Mouse (Mus musculus): ENCODE data around the gene Parn. TPM values are rescaled to one million over a fixed set of nuclear protein-coding genes. Genes with fewer than 3 reads are reported as not detected.

Gene Parn
- polyA plus RNA-seq, 1 experiment from 2014 or later = 37.3 TPM

DNA sequence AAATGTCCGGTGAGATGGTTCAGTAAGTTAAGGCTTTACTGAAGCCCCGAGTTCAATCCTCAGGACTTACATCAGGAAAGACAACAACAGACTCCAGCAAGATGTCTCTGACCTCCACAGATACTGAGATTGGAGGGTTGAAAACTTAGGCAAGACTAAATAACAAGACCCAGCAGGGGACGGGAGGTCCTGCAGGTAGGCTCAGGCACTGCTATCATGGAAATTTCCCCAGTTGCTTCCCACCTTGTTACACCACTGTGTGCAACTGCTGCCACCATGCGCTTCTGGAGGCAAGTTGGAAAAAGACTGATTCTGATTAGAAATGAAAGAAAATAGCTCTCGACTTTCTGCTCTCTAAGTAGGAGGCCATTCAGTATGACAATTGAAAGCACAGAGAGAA, 55.4 kb downstream of the Parn start:
- Histone ChIP-seq H3K4me2 (no peak overlapping the region), H3K4me1 (replicated peaks) (no peaks in the 10 kb centered on the region), H3K9ac (no peak overlapping the region), H3K27ac (no peak overlapping the region), H3K27me3 (no peaks in the 10 kb centered on the region), H3K36me3 (peaks cover 9% of the 10 kb centered on the region), H3K9me3 (no peaks in the 10 kb centered on the region), H3K4me3 (no peak overlapping the region)
- 90% methylated on average over 5 of the region's 5 CpGs for whole genome bisulfite sequencing
- no peak for ATAC-seq (ENCODE audit: low FRiP score)

- H3K27me3 ChIP-seq = no peaks in the 10 kb centered on the region
- H3K4me1 ChIP-seq (replicated peaks) = no peaks in the 10 kb centered on the region
- no peak for ATAC-seq (ENCODE audit: low FRiP score)
- H3K4me2 ChIP-seq = no peak overlapping the region
- no peak overlapping the region for H3K9ac ChIP-seq
- no peak overlapping the region for H3K27ac ChIP-seq
- H3K4me3 ChIP-seq = no peak overlapping the region
- no peaks in the 10 kb centered on the region for H3K9me3 ChIP-seq
- 84% methylated on average over 6 of the region's 6 CpGs for WGBS
- peaks cover 7% of the 10 kb centered on the region for H3K36me3 ChIP-seq
Measured at GRCm38 (mm10) chr16:13612058-13612457, 55.9 kb downstream of the Parn start.

- H3K27ac ChIP-seq = no peak overlapping the region
- no peak overlapping the region for H3K9ac ChIP-seq
Measured at GRCm38 (mm10) chr16:13611399-13611798, 56.6 kb downstream of the Parn start.

DNA sequence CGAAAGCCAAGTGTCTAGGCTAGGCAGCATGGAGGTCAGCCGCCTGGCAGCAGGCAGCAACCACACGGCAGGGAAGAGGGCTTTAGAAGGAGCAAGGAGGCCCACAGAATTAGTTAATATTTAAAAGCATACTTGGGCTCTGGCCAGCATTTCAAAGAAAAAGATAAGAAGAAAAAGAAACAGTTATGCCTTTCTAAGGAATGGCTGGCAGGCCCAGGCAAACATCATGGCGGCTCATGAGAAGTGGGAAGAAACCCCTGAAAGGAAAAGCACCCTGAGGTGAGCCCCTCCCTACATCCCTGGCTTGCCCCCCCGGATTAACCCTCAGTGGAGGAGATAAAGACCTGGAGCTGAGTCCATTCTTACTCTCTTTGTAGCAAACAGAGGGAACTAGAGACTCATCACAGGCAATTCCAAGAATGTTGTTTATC, 57.0 kb downstream of the Parn start:
- Histone ChIP-seq H3K4me2 (no peak overlapping the region), H3K36me3 (peaks cover 11% of the 10 kb centered on the region), H3K4me1 (replicated peaks) (no peaks in the 10 kb centered on the region), H3K4me3 (no peak overlapping the region), H3K27me3 (no peaks in the 10 kb centered on the region), H3K9ac (no peak overlapping the region), H3K27ac (no peak overlapping the region), H3K9me3 (no peaks in the 10 kb centered on the region)
- no peak for ATAC-seq (ENCODE audit: low FRiP score)
- 71% methylated on average over 5 of the region's 5 CpGs for WGBS

More at GRCm38 (mm10) chr16:13611399-13611798, 56.6 kb downstream of the Parn start:
- ATAC-seq (ENCODE audit: low FRiP score) = no peak
- Histone ChIP-seq H3K27me3 (no peaks in the 10 kb centered on the region), H3K4me3 (no peak overlapping the region), H3K4me1 (replicated peaks) (no peaks in the 10 kb centered on the region), H3K4me2 (no peak overlapping the region), H3K9me3 (no peaks in the 10 kb centered on the region), H3K36me3 (peaks cover 7% of the 10 kb centered on the region; the same call in 1 of the 2 replicates)

- ATAC-seq (ENCODE audit: low FRiP score) = no peak
- H3K36me3 ChIP-seq = peaks cover 20% of the 10 kb centered on the region
- H3K9ac ChIP-seq = no peak overlapping the region
- WGBS = 97% methylated on average over 1 of the region's 1 CpGs
- H3K4me3 ChIP-seq = no peak overlapping the region
- no peaks in the 10 kb centered on the region for H3K4me1 ChIP-seq (replicated peaks)
- H3K9me3 ChIP-seq = no peaks in the 10 kb centered on the region
- no peak overlapping the region for H3K27ac ChIP-seq
- no peaks in the 10 kb centered on the region for H3K27me3 ChIP-seq
- H3K4me2 ChIP-seq = no peak overlapping the region
Measured at GRCm38 (mm10) chr16:13608705-13609085, 59.3 kb downstream of the Parn start.

- H3K27me3 ChIP-seq = no peaks in the 10 kb centered on the region
- H3K9ac ChIP-seq = no peak overlapping the region
- WGBS = 66% methylated on average over 4 of the region's 4 CpGs
- no peaks in the 10 kb centered on the region for H3K9me3 ChIP-seq
- no peak overlapping the region for H3K4me2 ChIP-seq
- ATAC-seq (ENCODE audit: low FRiP score) = peak; percentile 52; the same call in 1 of the 2 replicates
- H3K36me3 ChIP-seq = peaks cover 23% of the 10 kb centered on the region
- no peaks in the 10 kb centered on the region for H3K4me1 ChIP-seq (replicated peaks)
- H3K27ac ChIP-seq = no peak overlapping the region
- H3K4me3 ChIP-seq = no peak overlapping the region
Measured at GRCm38 (mm10) chr16:13607987-13608704, 59.8 kb downstream of the Parn start.

GRCm38 (mm10) chr16:13602779-13603178, 65.2 kb downstream of the Parn start:
- Histone ChIP-seq H3K4me2 (no peak overlapping the region), H3K9ac (no peak overlapping the region), H3K36me3 (peaks cover 47% of the 10 kb centered on the region), H3K27ac (no peak overlapping the region), H3K9me3 (no peaks in the 10 kb centered on the region), H3K27me3 (no peaks in the 10 kb centered on the region), H3K4me1 (replicated peaks) (no peaks in the 10 kb centered on the region), H3K4me3 (no peak overlapping the region)
- 61% methylated on average over 1 of the region's 1 CpGs for WGBS
- no peak for ATAC-seq (ENCODE audit: low FRiP score)

- Histone ChIP-seq H3K4me3 (no peak overlapping the region), H3K9me3 (no peaks in the 10 kb centered on the region), H3K36me3 (peaks cover 15% of the 10 kb centered on the region), H3K4me1 (replicated peaks) (no peaks in the 10 kb centered on the region; the same call in 1 of the 2 replicates), H3K27ac (no peak overlapping the region), H3K9ac (no peak overlapping the region), H3K4me2 (no peak overlapping the region), H3K27me3 (no peaks in the 10 kb centered on the region)
- ATAC-seq (ENCODE audit: low FRiP score) = no peak
- WGBS = 80% methylated on average over 2 of the region's 2 CpGs
Measured at GRCm38 (mm10) chr16:13589049-13589408, 78.9 kb downstream of the Parn start.

GRCm38 (mm10) chr16:13588182-13589048, 79.6 kb downstream of the Parn start:
- peaks cover 14% of the 10 kb centered on the region for H3K36me3 ChIP-seq
- no peak overlapping the region for H3K4me2 ChIP-seq
- H3K4me1 ChIP-seq (replicated peaks) = no peaks in the 10 kb centered on the region; the same call in 1 of the 2 replicates
- H3K9me3 ChIP-seq = no peaks in the 10 kb centered on the region
- no peak for ATAC-seq (ENCODE audit: low FRiP score)
- H3K9ac ChIP-seq = no peak overlapping the region
- H3K27me3 ChIP-seq = no peaks in the 10 kb centered on the region
- 77% methylated on average over 5 of the region's 5 CpGs for WGBS
- H3K4me3 ChIP-seq = no peak overlapping the region
- no peak overlapping the region for H3K27ac ChIP-seq

DNA sequence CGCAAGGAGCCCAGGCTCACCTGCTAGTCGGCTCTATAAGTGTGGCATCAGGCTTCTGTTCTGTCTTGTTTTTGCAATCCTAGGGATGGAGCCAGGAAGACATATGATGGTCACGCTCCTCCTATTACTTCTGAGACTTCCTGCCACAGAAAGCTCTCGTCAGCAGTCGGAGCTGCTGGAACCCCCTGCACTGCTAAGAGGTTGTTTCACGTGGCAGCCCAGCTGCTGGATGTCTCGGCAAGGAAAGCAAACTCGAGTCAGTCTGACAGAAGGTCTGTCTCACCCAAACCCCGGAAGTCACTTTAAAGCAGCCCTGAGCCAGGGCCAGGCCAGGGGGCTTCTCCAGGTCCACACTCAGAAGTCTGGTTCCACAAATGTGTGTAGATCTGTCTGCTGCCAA, 82.7 kb downstream of the Parn start:
- Histone ChIP-seq H3K9me3 (no peaks in the 10 kb centered on the region), H3K9ac (no peak overlapping the region), H3K4me1 (replicated peaks) (no peaks in the 10 kb centered on the region; the same call in 1 of the 2 replicates), H3K27ac (no peak overlapping the region), H3K4me3 (no peak overlapping the region), H3K36me3 (peaks cover 5% of the 10 kb centered on the region; the same call in 1 of the 2 replicates), H3K27me3 (no peaks in the 10 kb centered on the region), H3K4me2 (no peak overlapping the region)
- no peak for ATAC-seq (ENCODE audit: low FRiP score)
- 81% methylated on average over 9 of the region's 9 CpGs for WGBS

- H3K4me1 ChIP-seq (replicated peaks) = peaks cover 4% of the 10 kb centered on the region; the same call in 1 of the 2 replicates
- H3K9ac ChIP-seq = no peak overlapping the region
- no peak overlapping the region for H3K4me3 ChIP-seq
- no peaks in the 10 kb centered on the region for H3K9me3 ChIP-seq
- H3K4me2 ChIP-seq = no peak overlapping the region
- no peaks in the 10 kb centered on the region for H3K27me3 ChIP-seq
- no peak for ATAC-seq (ENCODE audit: low FRiP score)
- peaks cover 5% of the 10 kb centered on the region; the same call in 1 of the 2 replicates for H3K36me3 ChIP-seq
- no peak overlapping the region for H3K27ac ChIP-seq
- WGBS = 93% methylated on average over 3 of the region's 3 CpGs
Measured at GRCm38 (mm10) chr16:13580784-13581183, 87.2 kb downstream of the Parn start.

DNA sequence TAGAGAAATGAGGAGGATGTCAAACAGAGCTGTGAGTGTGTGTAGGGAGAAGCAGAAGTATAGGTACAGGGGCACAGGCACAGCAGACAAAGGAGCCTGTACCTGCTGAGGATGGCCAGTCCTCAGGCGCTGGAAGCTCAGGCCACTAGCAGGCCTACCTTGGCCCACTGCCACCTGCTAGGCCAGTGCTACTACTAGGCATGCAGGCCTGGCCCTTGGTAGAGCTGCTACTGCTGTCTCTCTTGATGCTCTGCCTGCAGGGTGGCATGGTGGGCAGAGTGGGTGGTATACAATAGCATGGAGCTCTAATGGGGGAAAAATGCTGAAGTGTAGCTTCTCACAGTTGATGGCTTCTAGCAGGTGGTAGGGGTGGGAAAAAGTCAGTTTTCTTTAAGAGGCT, 88.0 kb downstream of the Parn start:
- no peak for ATAC-seq (ENCODE audit: low FRiP score)
- H3K9ac ChIP-seq = 0 out of 2 replicates have a peak overlapping the region, but pooled peaks have one; percentile 19
- no peak overlapping the region for H3K4me3 ChIP-seq
- 89% methylated on average over 1 of the region's 1 CpGs for WGBS
- no peak overlapping the region for H3K4me2 ChIP-seq
- peaks cover 5% of the 10 kb centered on the region; the same call in 1 of the 2 replicates for H3K36me3 ChIP-seq
- H3K27me3 ChIP-seq = no peaks in the 10 kb centered on the region
- H3K27ac ChIP-seq = no peak overlapping the region
- H3K4me1 ChIP-seq (replicated peaks) = peaks cover 4% of the 10 kb centered on the region; the same call in 1 of the 2 replicates
- no peaks in the 10 kb centered on the region for H3K9me3 ChIP-seq

Data from hindbrain, embryonic 13.5 days (tissue).